Mouse (Mus musculus): ENCODE data around the gene Gm21746.
"Not testable (repeated sequence)": the region's sequence is repeated elsewhere in the genome, so short reads cannot be mapped to it uniquely, and the experiment has no call there.

Gene Gm21746

DNA sequence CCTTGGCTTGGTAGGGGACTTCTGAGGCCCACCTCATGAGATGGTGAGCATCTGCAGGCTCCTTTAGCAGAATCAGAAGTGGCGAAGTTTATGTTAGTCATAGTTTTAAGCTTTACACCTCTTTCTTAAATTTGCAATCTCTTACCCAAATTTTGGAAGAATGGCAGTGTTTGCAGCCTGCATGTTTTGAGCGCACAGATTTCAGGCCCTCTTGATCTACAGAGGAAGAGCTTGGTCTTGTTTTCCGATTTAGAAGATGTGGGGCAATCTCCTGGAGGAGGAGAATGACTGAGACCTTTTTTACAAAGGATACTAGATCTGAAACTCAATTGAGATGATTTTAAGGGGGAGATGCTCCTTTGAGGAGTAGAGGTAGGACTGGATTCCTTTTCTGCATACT lies at the start of gene Gm21746:
TSS of gene Gm21746 (minus strand) at position 101 of the 400 bp plus-strand sequence.
- DNase-seq, result not testable (repeated sequence)

DNA sequence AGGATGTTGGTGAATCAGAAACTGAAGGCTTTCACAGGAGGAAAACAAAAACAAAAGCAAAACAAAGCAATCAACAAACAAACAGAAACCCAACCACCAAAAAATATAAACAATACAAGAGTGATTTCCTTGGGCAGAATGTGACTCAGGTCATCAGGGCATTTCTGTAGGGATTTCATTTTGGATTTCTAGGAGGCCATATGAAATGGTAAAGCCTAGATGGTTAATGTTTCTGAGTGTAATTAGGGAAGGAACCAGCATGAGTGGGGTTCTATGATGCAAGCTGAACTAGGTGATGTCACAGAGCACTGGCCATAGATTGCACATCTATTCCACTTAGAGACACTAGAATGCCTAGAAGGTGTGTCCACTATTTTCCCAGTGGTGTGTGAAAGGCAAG lies 29.0 kb upstream of the Gm21746 start, which contains the start of gene Gm20873:
TSS of gene Gm20873 (plus strand) at position 301 of the 400 bp plus-strand sequence.
- not testable (repeated sequence) for DNase-seq

Data from lung, adult 18-20 months (tissue).